Mouse (Mus musculus): ENCODE measurements around the gene Rmnd5b. TPM values are rescaled to one million over a fixed set of nuclear protein-coding genes. Genes with fewer than 3 reads are reported as not detected.

Rmnd5b gene
- polyA plus RNA-seq, 1 experiment: 27.4 TPM

DNA sequence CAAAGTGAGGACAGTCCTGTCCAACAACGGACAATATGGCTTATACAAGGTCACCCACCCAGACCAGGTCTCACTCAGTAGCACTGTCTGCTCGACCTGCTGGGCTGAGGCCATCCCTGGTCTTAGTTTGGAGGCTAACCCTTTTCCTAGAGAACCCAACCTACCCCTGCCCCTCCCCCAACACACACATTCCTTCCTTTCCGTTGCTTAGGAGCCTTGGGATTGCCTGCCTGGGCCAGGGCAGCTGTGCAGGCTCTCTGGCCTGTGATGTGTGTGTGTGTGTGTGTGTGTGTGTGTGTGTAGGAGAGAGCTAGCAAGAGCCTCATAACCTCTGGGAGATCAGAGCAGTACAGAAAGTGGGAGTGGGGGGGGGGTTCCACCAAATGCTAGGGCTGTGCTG is 12.9 kb upstream of the Rmnd5b start:
- Histone ChIP-seq H3ac (ENCODE audit: control insufficient read depth, insufficient read length, low read depth) (no peak overlapping the region), H3K27me3 (ENCODE audit: control insufficient read depth, insufficient read depth, insufficient read length) (no peaks in the 10 kb centered on the region), H3K79me3 (ENCODE audit: low read depth) (no peaks in the 10 kb centered on the region), H3K36me3 (ENCODE audit: control insufficient read depth, insufficient read depth) (no peaks in the 10 kb centered on the region), H3K4me3 (ENCODE audit: insufficient read depth, poor library complexity, severe bottlenecking) (no peak overlapping the region), H3K79me2 (ENCODE audit: control insufficient read depth, insufficient read depth) (no peaks in the 10 kb centered on the region)
- TF ChIP-seq FOSL1 (IDR thresholded peaks at IDR 0.05; ENCODE audit: insufficient read depth, low read length, poor library complexity, severe bottlenecking) (no peak), MYOG (IDR thresholded peaks at IDR 0.05; ENCODE audit: control insufficient read depth, extremely low read depth, insufficient read length) (no peak), CTCF (IDR thresholded peaks at IDR 0.05; ENCODE audit: control insufficient read depth, insufficient read depth, insufficient read length) (no peak), USF1 (IDR thresholded peaks at IDR 0.05; ENCODE audit: low read depth) (no peak), MAX (IDR thresholded peaks at IDR 0.05) (no peak), CEBPB (IDR thresholded peaks at IDR 0.05; ENCODE audit: low read depth) (no peak), MYOD1 (IDR thresholded peaks at IDR 0.05; ENCODE audit: control insufficient read depth, insufficient read length, low read depth) (no peak)

DNA sequence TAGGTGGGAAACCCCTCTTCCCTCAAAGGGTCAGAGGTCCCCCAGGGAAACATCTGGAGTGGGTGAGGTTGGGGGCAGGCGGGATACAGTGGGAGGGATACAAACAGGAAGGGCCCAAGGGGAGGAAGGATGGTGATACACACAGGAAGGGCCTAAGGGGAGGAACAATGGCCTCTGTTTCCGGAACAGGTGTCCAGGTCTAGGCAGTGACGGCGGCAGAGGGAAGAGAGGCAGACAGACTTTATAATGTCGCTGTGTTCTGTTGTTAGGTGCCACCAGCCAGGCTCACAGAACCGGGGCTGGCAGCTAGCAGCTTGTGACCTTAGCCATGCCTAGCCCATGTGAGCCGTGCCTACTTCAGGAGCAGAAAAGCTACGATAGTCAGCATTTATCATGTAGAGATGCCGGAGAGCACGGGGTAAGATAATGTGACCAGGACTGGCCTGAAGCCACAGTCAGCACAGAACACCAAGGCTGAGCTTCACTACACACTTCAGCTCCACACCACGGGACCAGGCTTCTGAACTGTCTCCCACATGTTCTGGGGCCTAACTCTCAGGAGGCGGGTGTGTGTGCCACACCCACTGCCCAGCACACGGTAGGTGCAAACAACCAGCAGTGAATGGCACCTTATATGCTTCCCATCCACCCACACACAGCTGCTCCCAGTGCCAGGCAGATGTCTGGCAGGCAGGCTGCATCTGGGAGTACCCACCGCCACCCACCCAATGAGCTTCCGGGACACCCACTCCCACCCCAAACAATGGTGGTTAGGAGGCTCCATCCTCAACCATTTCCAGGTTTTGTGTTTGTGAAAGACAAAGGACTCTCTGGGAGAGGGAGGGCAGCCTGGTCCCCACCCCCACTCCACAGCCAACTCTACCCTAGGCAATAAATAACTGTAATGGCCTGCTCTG is 11.3 kb upstream of the Rmnd5b start:
- Histone ChIP-seq H3K4me3 (ENCODE audit: insufficient read depth, poor library complexity, severe bottlenecking) (no peak overlapping the region), H3K36me3 (ENCODE audit: control insufficient read depth, insufficient read depth) (peaks cover 5% of the 10 kb centered on the region), H3ac (ENCODE audit: control insufficient read depth, insufficient read length, low read depth) (no peak overlapping the region), H3K79me2 (ENCODE audit: control insufficient read depth, insufficient read depth) (no peaks in the 10 kb centered on the region), H3K27me3 (ENCODE audit: control insufficient read depth, insufficient read depth, insufficient read length) (no peaks in the 10 kb centered on the region), H3K79me3 (ENCODE audit: low read depth) (no peaks in the 10 kb centered on the region)
- no peak for TF ChIP-seq CTCF (IDR thresholded peaks at IDR 0.05; ENCODE audit: control insufficient read depth, insufficient read depth, insufficient read length)

DNA sequence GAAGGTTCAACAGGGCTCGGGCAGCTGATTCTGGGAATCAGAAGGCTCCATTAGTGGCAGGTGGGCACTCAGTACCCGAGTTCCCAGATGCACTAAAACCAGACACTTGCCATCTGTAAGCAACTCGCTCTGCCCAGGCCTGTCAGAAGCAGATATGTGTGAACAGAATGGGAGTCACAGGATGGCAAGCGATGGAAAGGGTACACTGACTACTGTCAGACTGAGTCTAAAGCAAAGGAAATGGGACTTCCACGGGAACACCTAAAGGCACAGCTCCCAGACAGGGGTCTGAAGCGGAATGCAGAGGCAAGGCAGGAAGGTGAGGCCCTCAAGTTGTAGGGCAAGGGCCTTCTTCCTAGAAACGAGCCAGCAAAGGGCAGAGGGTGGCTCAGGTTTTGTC is 10.5 kb upstream of the Rmnd5b start:
- no peaks in the 10 kb centered on the region for H3K27me3 ChIP-seq (ENCODE audit: control insufficient read depth, insufficient read depth, insufficient read length)
- no peak overlapping the region for H3ac ChIP-seq (ENCODE audit: control insufficient read depth, insufficient read length, low read depth)
- no peaks in the 10 kb centered on the region for H3K79me2 ChIP-seq (ENCODE audit: control insufficient read depth, insufficient read depth)
- no peaks in the 10 kb centered on the region for H3K79me3 ChIP-seq (ENCODE audit: low read depth)
- H3K36me3 ChIP-seq (ENCODE audit: control insufficient read depth, insufficient read depth): peaks cover 5% of the 10 kb centered on the region
- TF ChIP-seq CEBPB (IDR thresholded peaks at IDR 0.05; ENCODE audit: low read depth): no peak
- no peak for TF ChIP-seq MYOG (IDR thresholded peaks at IDR 0.05; ENCODE audit: control insufficient read depth, extremely low read depth, insufficient read length)
- TF ChIP-seq MYOD1 (IDR thresholded peaks at IDR 0.05; ENCODE audit: control insufficient read depth, insufficient read length, low read depth): no peak
- no peak for TF ChIP-seq CTCF (IDR thresholded peaks at IDR 0.05; ENCODE audit: control insufficient read depth, insufficient read depth, insufficient read length)
- no peak for TF ChIP-seq FOSL1 (IDR thresholded peaks at IDR 0.05; ENCODE audit: insufficient read depth, low read length, poor library complexity, severe bottlenecking)
- TF ChIP-seq MAX (IDR thresholded peaks at IDR 0.05): no peak
- no peak overlapping the region for H3K4me3 ChIP-seq (ENCODE audit: insufficient read depth, poor library complexity, severe bottlenecking)

DNA sequence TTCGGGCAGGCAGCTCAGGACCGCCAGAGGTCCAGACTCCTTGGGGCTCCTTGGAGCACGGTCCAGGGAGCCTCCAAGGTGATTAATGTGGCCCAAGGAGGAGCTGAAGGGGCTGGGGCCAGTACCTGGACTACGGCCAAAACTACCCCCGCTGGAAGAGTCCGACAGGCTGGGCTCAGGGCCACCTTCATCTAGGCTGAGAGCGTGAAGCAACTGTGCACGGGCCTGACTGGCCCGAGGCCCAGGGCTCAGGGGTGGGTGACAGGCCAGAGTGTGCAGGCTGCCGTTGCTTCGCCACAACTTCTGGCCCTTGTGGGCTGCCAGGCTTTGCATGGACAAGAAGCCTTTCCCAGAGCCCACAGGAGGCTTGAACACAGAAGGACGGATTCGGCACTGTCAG is 9.6 kb upstream of the Rmnd5b start:
- H3K79me3 ChIP-seq (ENCODE audit: low read depth): no peaks in the 10 kb centered on the region
- H3ac ChIP-seq (ENCODE audit: control insufficient read depth, insufficient read length, low read depth): no peak overlapping the region
- H3K4me3 ChIP-seq (ENCODE audit: insufficient read depth, poor library complexity, severe bottlenecking): no peak overlapping the region
- TF ChIP-seq FOSL1 (IDR thresholded peaks at IDR 0.05; ENCODE audit: insufficient read depth, low read length, poor library complexity, severe bottlenecking): no peak
- TF ChIP-seq CTCF (IDR thresholded peaks at IDR 0.05; ENCODE audit: control insufficient read depth, insufficient read depth, insufficient read length): no peak
- TF ChIP-seq CEBPB (IDR thresholded peaks at IDR 0.05; ENCODE audit: low read depth): no peak
- TF ChIP-seq USF1 (IDR thresholded peaks at IDR 0.05; ENCODE audit: low read depth): no peak
- no peak for TF ChIP-seq MYOD1 (IDR thresholded peaks at IDR 0.05; ENCODE audit: control insufficient read depth, insufficient read length, low read depth)
- TF ChIP-seq MYOG (IDR thresholded peaks at IDR 0.05; ENCODE audit: control insufficient read depth, extremely low read depth, insufficient read length): no peak
- no peak for TF ChIP-seq MAX (IDR thresholded peaks at IDR 0.05)
- H3K79me2 ChIP-seq (ENCODE audit: control insufficient read depth, insufficient read depth): no peaks in the 10 kb centered on the region
- peaks cover 5% of the 10 kb centered on the region for H3K36me3 ChIP-seq (ENCODE audit: control insufficient read depth, insufficient read depth)
- no peaks in the 10 kb centered on the region for H3K27me3 ChIP-seq (ENCODE audit: control insufficient read depth, insufficient read depth, insufficient read length)

DNA sequence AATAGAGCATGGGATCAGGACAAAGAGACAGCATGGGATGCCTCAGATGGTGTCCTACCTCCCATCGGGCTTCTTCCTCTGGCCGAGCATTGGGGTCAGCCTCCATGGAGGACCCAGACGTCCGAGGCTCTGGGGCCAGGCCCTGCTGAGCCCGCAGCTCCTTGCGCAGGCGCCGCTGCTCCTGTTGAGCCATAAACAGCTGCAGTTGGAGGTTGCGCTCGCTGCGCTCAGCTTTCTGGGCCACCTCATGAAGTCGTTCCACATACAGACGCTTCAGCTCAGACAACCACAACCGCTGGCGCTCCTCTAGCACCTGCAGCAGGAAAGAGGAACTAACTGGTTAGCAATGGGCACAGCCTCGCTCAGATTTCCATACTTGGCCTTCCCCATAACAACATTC is 8.5 kb upstream of the Rmnd5b start:
- no peak overlapping the region for H3K4me3 ChIP-seq (ENCODE audit: insufficient read depth, poor library complexity, severe bottlenecking)
- no peak for TF ChIP-seq MYOG (IDR thresholded peaks at IDR 0.05; ENCODE audit: control insufficient read depth, extremely low read depth, insufficient read length)
- TF ChIP-seq MAX (IDR thresholded peaks at IDR 0.05): no peak
- TF ChIP-seq FOSL1 (IDR thresholded peaks at IDR 0.05; ENCODE audit: insufficient read depth, low read length, poor library complexity, severe bottlenecking): no peak
- no peak for TF ChIP-seq CTCF (IDR thresholded peaks at IDR 0.05; ENCODE audit: control insufficient read depth, insufficient read depth, insufficient read length)
- no peak for TF ChIP-seq USF1 (IDR thresholded peaks at IDR 0.05; ENCODE audit: low read depth)
- no peaks in the 10 kb centered on the region for H3K79me2 ChIP-seq (ENCODE audit: control insufficient read depth, insufficient read depth)
- H3ac ChIP-seq (ENCODE audit: control insufficient read depth, insufficient read length, low read depth): no peak overlapping the region
- no peaks in the 10 kb centered on the region for H3K27me3 ChIP-seq (ENCODE audit: control insufficient read depth, insufficient read depth, insufficient read length)
- no peaks in the 10 kb centered on the region for H3K79me3 ChIP-seq (ENCODE audit: low read depth)
- H3K36me3 ChIP-seq (ENCODE audit: control insufficient read depth, insufficient read depth): peaks cover 5% of the 10 kb centered on the region

DNA sequence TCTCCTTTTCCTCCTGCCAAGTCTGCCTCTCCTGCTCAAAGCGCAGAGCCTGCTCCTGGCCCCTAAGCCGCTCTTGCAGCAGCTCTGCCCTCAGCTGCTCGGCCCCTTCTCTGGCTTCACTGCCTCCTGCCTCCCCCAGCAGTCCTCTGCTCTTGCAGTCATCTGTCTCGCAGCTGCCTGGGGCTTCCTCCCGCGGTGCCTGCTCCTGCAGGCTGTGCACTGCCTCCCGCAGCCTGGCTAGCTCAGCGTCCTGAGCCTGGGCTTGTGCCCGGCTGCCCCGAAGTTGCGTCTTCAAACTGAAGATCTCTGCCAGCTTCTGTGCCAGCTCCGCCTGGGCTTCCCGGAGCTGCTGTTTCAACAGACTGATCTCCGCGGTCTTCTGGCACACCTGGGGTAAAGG is 8.1 kb upstream of the Rmnd5b start:
- Histone ChIP-seq H3K79me3 (ENCODE audit: low read depth) (no peaks in the 10 kb centered on the region), H3K27me3 (ENCODE audit: control insufficient read depth, insufficient read depth, insufficient read length) (no peaks in the 10 kb centered on the region), H3K79me2 (ENCODE audit: control insufficient read depth, insufficient read depth) (no peaks in the 10 kb centered on the region), H3ac (ENCODE audit: control insufficient read depth, insufficient read length, low read depth) (no peak overlapping the region), H3K4me3 (ENCODE audit: insufficient read depth, poor library complexity, severe bottlenecking) (no peak overlapping the region), H3K36me3 (ENCODE audit: control insufficient read depth, insufficient read depth) (peaks cover 5% of the 10 kb centered on the region)
- no peak for TF ChIP-seq CTCF (IDR thresholded peaks at IDR 0.05; ENCODE audit: control insufficient read depth, insufficient read depth, insufficient read length)
- TF ChIP-seq MAX (IDR thresholded peaks at IDR 0.05): no peak
- TF ChIP-seq USF1 (IDR thresholded peaks at IDR 0.05; ENCODE audit: low read depth): no peak
- TF ChIP-seq MYOG (IDR thresholded peaks at IDR 0.05; ENCODE audit: control insufficient read depth, extremely low read depth, insufficient read length): no peak
- TF ChIP-seq CEBPB (IDR thresholded peaks at IDR 0.05; ENCODE audit: low read depth): no peak
- TF ChIP-seq FOSL1 (IDR thresholded peaks at IDR 0.05; ENCODE audit: insufficient read depth, low read length, poor library complexity, severe bottlenecking): no peak
- no peak for TF ChIP-seq MYOD1 (IDR thresholded peaks at IDR 0.05; ENCODE audit: control insufficient read depth, insufficient read length, low read depth)

Measured in C2C12 (cell line).